26 mouse cellular contexts compared by ENCODE assay signal in the genomic region with DNA sequence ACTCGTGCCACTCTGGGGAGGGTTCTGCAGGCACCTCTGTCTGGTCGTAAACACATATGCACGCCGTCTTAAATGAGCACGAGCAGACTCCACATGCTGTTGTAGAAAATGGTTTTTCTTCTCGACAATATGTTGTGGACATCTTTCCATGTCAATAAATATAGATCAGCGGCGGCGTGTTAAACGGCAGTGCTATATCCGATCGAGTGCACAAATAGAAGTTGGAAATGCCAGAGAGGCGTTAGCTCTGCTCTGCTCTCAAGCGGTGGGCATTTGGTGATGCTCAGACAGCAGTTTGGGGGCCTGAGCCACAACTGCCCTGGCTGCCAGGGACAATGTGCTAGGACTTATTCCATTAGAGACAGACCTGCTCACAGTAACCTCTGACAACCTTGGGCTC.
DNase-seq lines count a peak whose midpoint lies in the region; ATAC-seq and TF ChIP-seq lines count a peak whose summit lies in the region.
"Had no signal": no experiment of that assay in that cellular context is flagged by ENCODE, and none has a peak within 500 bp of the region (broad histone marks: within the 10 kb centered on the region; RNA-seq: fewer than 3 reads in every experiment).

No protein-coding gene starts in this region.

- 71% methylated on average over 14 of the region's 14 CpGs for WGBS in forebrain, postnatal 0 days
- WGBS in forebrain, embryonic 16.5 days: 71% methylated on average over 14 of the region's 14 CpGs

- H3K9ac ChIP-seq in forebrain, postnatal 0 days: no peak overlapping the region
- no peak overlapping the region for H3K9ac ChIP-seq in forebrain, embryonic 16.5 days (replicated peaks; ENCODE audit: low read depth, low read length)
- H3K9ac ChIP-seq: forebrain, embryonic 13.5 days; heart, embryonic 12.5 days; heart, embryonic 15.5 days; hindbrain, embryonic 13.5 days had no signal

- no peak overlapping the region for H3K4me2 ChIP-seq in forebrain, postnatal 0 days (ENCODE audit: low read depth)
- H3K4me2 ChIP-seq in forebrain, embryonic 16.5 days (ENCODE audit: low read length): no peak overlapping the region
- H3K4me2 ChIP-seq: forebrain, embryonic 13.5 days; heart, embryonic 12.5 days; heart, embryonic 15.5 days; hindbrain, embryonic 13.5 days had no signal

- no peaks in the 10 kb centered on the region for H3K4me1 ChIP-seq in forebrain, postnatal 0 days (ENCODE audit: insufficient read depth)
- no peaks in the 10 kb centered on the region for H3K4me1 ChIP-seq in forebrain, embryonic 16.5 days (replicated peaks; ENCODE audit: control insufficient read depth, insufficient read depth, low read length)
- H3K4me1 ChIP-seq: forebrain, embryonic 13.5 days; heart, embryonic 15.5 days had no signal

- peak; percentile 52 for DNase-seq in forebrain, postnatal 0 days
- peak; percentile 16 to 61 for DNase-seq in left cerebral cortex, postnatal 25 days (ENCODE audit: low spot score in 2 of 2)
- no peak for DNase-seq in left cerebral cortex, adult 11 months (ENCODE audit: low spot score)
- peak; percentile 55 to 72 for DNase-seq in right cerebral cortex, postnatal 10 days (ENCODE audit: low spot score in 2 of 2)
- DNase-seq in right cerebral cortex, postnatal 14 days: no peak
- peak; percentile 14 for DNase-seq in right cerebral cortex, postnatal 4 days
- DNase-seq in spleen, postnatal 14 days (ENCODE audit: low spot score in 2 of 2): no peak
- DNase-seq: adrenal gland, adult 8-10 months; adrenal gland, postnatal 25 days; cerebellum, adult 18-20 months; cerebellum, adult 9-10 months; cerebellum, postnatal 14 days; gastrocnemius, adult 2 months; gastrocnemius, postnatal 14 days; heart, adult 11 months; heart, postnatal 10 days; heart, postnatal 36 days had no signal

- no peak overlapping the region for H3K27ac ChIP-seq in forebrain, postnatal 0 days (ENCODE audit: low read depth, low read length)
- H3K27ac ChIP-seq in forebrain, embryonic 16.5 days (ENCODE audit: low read length): no peak overlapping the region
- H3K27ac ChIP-seq: forebrain, embryonic 10.5 days; forebrain, embryonic 13.5 days; gastrocnemius, adult 2 months; heart, embryonic 15.5 days; hindbrain, embryonic 10.5 days; hindbrain, embryonic 13.5 days had no signal

- peak; percentile 38 for ATAC-seq in forebrain, postnatal 0 days
- no peak for ATAC-seq in forebrain, embryonic 16.5 days
- ATAC-seq: activated CD4-positive, CD25-positive, alpha-beta regulatory T cell, adult 4 months; forebrain, embryonic 13.5 days; hindbrain, embryonic 16.5 days had no signal

- H3K4me3 ChIP-seq in forebrain, postnatal 0 days (ENCODE audit: low read depth, low read length): no peak overlapping the region
- H3K4me3 ChIP-seq in forebrain, embryonic 16.5 days (replicated peaks; ENCODE audit: low read length): no peak overlapping the region
- H3K4me3 ChIP-seq: forebrain, embryonic 10.5 days; forebrain, embryonic 13.5 days; gastrocnemius, adult 2 months; heart, embryonic 12.5 days; heart, embryonic 15.5 days; hindbrain, embryonic 10.5 days; hindbrain, embryonic 13.5 days had no signal

- TF ChIP-seq CTCF in forebrain, postnatal 0 days (IDR thresholded peaks at IDR 0.05; ENCODE audit: low read depth): no peak

- H3K9me3 ChIP-seq in forebrain, postnatal 0 days (ENCODE audit: low read length): no peaks in the 10 kb centered on the region
- H3K9me3 ChIP-seq in forebrain, embryonic 16.5 days (ENCODE audit: control insufficient read depth, low read length): no peaks in the 10 kb centered on the region
- H3K9me3 ChIP-seq: forebrain, embryonic 10.5 days; forebrain, embryonic 13.5 days; heart, embryonic 15.5 days; hindbrain, embryonic 10.5 days; hindbrain, embryonic 13.5 days had no signal

- peaks cover 4% of the 10 kb centered on the region; the same call in 1 of the 2 replicates for H3K27me3 ChIP-seq in forebrain, postnatal 0 days (ENCODE audit: insufficient read depth, low read length)
- H3K27me3 ChIP-seq in forebrain, embryonic 16.5 days (replicated peaks; ENCODE audit: control insufficient read depth, insufficient read depth, low read length): no peaks in the 10 kb centered on the region
- H3K27me3 ChIP-seq: forebrain, embryonic 13.5 days had no signal

- no peaks in the 10 kb centered on the region for H3K36me3 ChIP-seq in forebrain, postnatal 0 days (ENCODE audit: insufficient read depth)
- H3K36me3 ChIP-seq in forebrain, embryonic 16.5 days (ENCODE audit: control insufficient read depth, insufficient read depth): no peaks in the 10 kb centered on the region
- H3K36me3 ChIP-seq: forebrain, embryonic 10.5 days; heart, embryonic 12.5 days; heart, embryonic 15.5 days; hindbrain, embryonic 10.5 days; hindbrain, embryonic 13.5 days had no signal

- intact Hi-C loops in left cerebral cortex, postnatal 25 days (cut with DNase I): no loop called here

Comparison
In these comparisons a context has a peak if more than half of its experiments do, and no peak if none do; other contexts are left out.
1. DNase-seq: peak in forebrain, postnatal 0 days (single experiment), left cerebral cortex, postnatal 25 days (2 of 2), right cerebral cortex, postnatal 10 days (2 of 2) and right cerebral cortex, postnatal 4 days (single experiment); none in left cerebral cortex, adult 11 months (single experiment), right cerebral cortex, postnatal 14 days (single experiment) and spleen, postnatal 14 days (0 of 2).